In the genomic region with DNA sequence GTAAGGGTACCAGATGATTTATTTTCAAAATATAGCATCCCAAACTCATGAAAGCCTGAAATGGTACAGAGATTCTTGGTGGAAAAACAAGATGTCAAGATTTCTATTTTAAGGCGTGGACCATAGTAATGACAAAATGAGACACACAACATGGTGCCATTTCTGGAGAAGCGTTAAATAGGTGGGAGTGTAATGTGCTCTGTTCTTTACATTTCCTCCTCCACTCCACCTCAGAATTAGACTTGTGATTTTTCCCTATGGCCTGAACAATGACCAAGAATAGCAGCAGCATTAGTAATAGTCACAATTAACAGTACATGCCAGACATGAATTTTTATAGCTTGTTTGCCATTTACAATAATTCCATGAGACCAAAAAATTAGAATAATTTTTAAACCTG, we compare ENCODE assay signal across 20 mouse cellular contexts.
DNase-seq lines count a peak whose midpoint lies in the region; ATAC-seq and TF ChIP-seq lines count a peak whose summit lies in the region.
"Had no signal": no experiment of that assay in that cellular context is flagged by ENCODE, and none has a peak within 500 bp of the region (broad histone marks: within the 10 kb centered on the region; RNA-seq: fewer than 3 reads in every experiment).

No protein-coding gene starts in this region.

- H3K27ac ChIP-seq in gastrocnemius, adult 2 months, result no peak overlapping the region

- peak; percentile 78 for ATAC-seq in frontal cortex, adult (ENCODE audit: low TSS enrichment)
- ATAC-seq: activated CD4-positive, CD25-positive, alpha-beta regulatory T cell, adult 4 months; CD4-positive, CD25-positive, alpha-beta regulatory T cell, adult 4 months; Patski had no signal

- no peak for TF ChIP-seq CTCF in gastrocnemius, adult 2 months (IDR thresholded peaks at IDR 0.05)

- no peak overlapping the region for H3K4me3 ChIP-seq in gastrocnemius, adult 2 months

- intact Hi-C loops in gastrocnemius, adult 2 months (cut with DNase I), result no loop called here

- DNase-seq in frontal cortex, postnatal 25 days (ENCODE audit: low spot score in 2 of 2), result no peak
- DNase-seq in brain, adult 2 months (ENCODE audit: low read depth, low spot score), result peak; percentile 72
- DNase-seq in telencephalon, adult 2 months (ENCODE audit: low read depth, low spot score), result peak; percentile 56
- no peak for DNase-seq in gastrocnemius, adult 2 months
- DNase-seq in adrenal gland, adult 2 months, result no peak
- DNase-seq: adrenal gland, adult 8-10 months; adrenal gland, postnatal 10 days; adrenal gland, postnatal 14 days; adrenal gland, postnatal 25 days; adrenal gland, postnatal 36 days; B cell, adult 2 months; cerebellum, adult 11 months; cerebellum, adult 11-12 months; cerebellum, adult 18-20 months; cerebellum, adult 2 months; cerebellum, adult 8-10 months had no signal

Comparison
In these comparisons a context has a peak if more than half of its experiments do, and no peak if none do; other contexts are left out.
1. DNase-seq: peak in brain, adult 2 months (single experiment) and telencephalon, adult 2 months (single experiment); none in frontal cortex, postnatal 25 days (0 of 2), gastrocnemius, adult 2 months (single experiment) and adrenal gland, adult 2 months (single experiment).